Mouse (Mus musculus) MEL (cell line): Measurements from ENCODE around the gene Mrps34. TPM values are rescaled to one million over a fixed set of nuclear protein-coding genes. Genes with fewer than 3 reads are reported as not detected.

ENCODE experiments used
- DNase-seq: peaks from one replicate; pipeline ENCODE4 v3.0.0; 2011; ENCODE audit warnings: low read depth, low spot score
- H3K27ac ChIP-seq: 2 replicates; pipeline ENCODE4 v1.5.1; 2012; ENCODE audit warnings: low read depth, mild to moderate bottlenecking, control low read depth, low read length, moderate library complexity; ENCODE audit not compliant: control insufficient read depth
- H3K27me3 ChIP-seq, 2 experiments: fragments of 150-350 bp in 1 of 2; sonication (generic) in 1 of 2; 2 replicates each; pipeline ENCODE4 v1.6.1; 2012; ENCODE audit warnings: low read length in 2 of 2, mild to moderate bottlenecking in 2 of 2, improper control_type of control experiment in 1 of 2, moderate library complexity in 1 of 2; ENCODE audit not compliant: insufficient read depth in 2 of 2, control insufficient read depth in 1 of 2
- H3K36me3 ChIP-seq, 2 experiments: 2 replicates each; pipeline ENCODE4 v1.6.1; 2012 to 2014; ENCODE audit warnings: low read length in 2 of 2, improper control_type of control experiment in 1 of 2, inconsistent platforms in 1 of 2, mild to moderate bottlenecking in 1 of 2; ENCODE audit not compliant: insufficient read depth in 2 of 2, control insufficient read depth in 1 of 2
- H3K4me1 ChIP-seq, 2 experiments: fragments of 150-350 bp in 1 of 2; sonication (generic) in 1 of 2; 2 replicates each; pipeline ENCODE4 v1.6.1; 2012; ENCODE audit warnings: low read length in 2 of 2, improper control_type of control experiment in 1 of 2, mild to moderate bottlenecking in 1 of 2; ENCODE audit not compliant: insufficient read depth in 2 of 2, control insufficient read depth in 1 of 2
- H3K4me3 ChIP-seq, 2 experiments: fragments of 150-350 bp in 1 of 2; sonication (generic) in 1 of 2; 2 replicates each; pipeline ENCODE4 v1.5.1; 2012; ENCODE audit warnings: low read depth in 2 of 2, low read length in 2 of 2, mild to moderate bottlenecking in 2 of 2, moderate library complexity in 2 of 2, control low read depth in 1 of 2, improper control_type of control experiment in 1 of 2; ENCODE audit not compliant: control insufficient read depth in 1 of 2, insufficient read depth in 1 of 2
- H3K79me2 ChIP-seq: 2 replicates; pipeline ENCODE4 v1.6.1; 2012; ENCODE audit warnings: mild to moderate bottlenecking, low read length, moderate library complexity; ENCODE audit not compliant: control insufficient read depth, poor library complexity, insufficient read depth
- H3K9ac ChIP-seq: 2 replicates; pipeline ENCODE4 v1.6.1; 2012; ENCODE audit warnings: low read depth, mild to moderate bottlenecking, control low read depth, low read length, moderate library complexity; ENCODE audit not compliant: control insufficient read depth, poor library complexity, severe bottlenecking
- H3K9me3 ChIP-seq: fragments of 150-350 bp; sonication (generic); replicated peaks from 2 replicates; pipeline ENCODE4 v1.6.1; 2012; ENCODE audit warnings: mild to moderate bottlenecking, low read length, improper control_type of control experiment, moderate library complexity; ENCODE audit not compliant: insufficient read depth
- BHLHE40 ChIP-seq: IDR thresholded peaks from 2 replicates; pipeline ENCODE4 v1.6.1; 2012; ENCODE audit warnings: low read depth, mild to moderate bottlenecking, inconsistent platforms, low read length, improper control_type of control experiment, borderline replicate concordance
- CTCF ChIP-seq, 3 experiments: IDR thresholded peaks in 2 of 3; conservative IDR thresholded peaks in 1 of 3; 2 replicates each; pipeline ENCODE4 v1.5.1; 2011 to 2012; ENCODE audit warnings: low read length in 3 of 3, low read depth in 2 of 3, mild to moderate bottlenecking in 2 of 3, improper control_type of control experiment in 1 of 3, inconsistent platforms in 1 of 3, mixed read lengths in 1 of 3, moderate library complexity in 1 of 3; ENCODE audit not compliant: control insufficient read depth in 1 of 3, insufficient read depth in 1 of 3, poor library complexity in 1 of 3, severe bottlenecking in 1 of 3
- E2F4 ChIP-seq: IDR thresholded peaks from 2 replicates; pipeline ENCODE4 v1.6.1; 2011; ENCODE audit warnings: low read depth, low read length, improper control_type of control experiment, borderline replicate concordance
- ELF1 ChIP-seq: IDR thresholded peaks from 2 replicates; pipeline ENCODE4 v1.6.1; 2014; ENCODE audit warnings: low read depth, mild to moderate bottlenecking, inconsistent platforms, low read length, improper control_type of control experiment, moderate library complexity
- EP300 ChIP-seq, 2 experiments: IDR thresholded peaks; 2 replicates each; pipeline ENCODE4 v1.6.1; 2011; ENCODE audit warnings: improper control_type of control experiment in 2 of 2, low read length in 2 of 2, low read depth in 1 of 2, mild to moderate bottlenecking in 1 of 2
- GABPA ChIP-seq: IDR thresholded peaks from 2 replicates; pipeline ENCODE4 v1.6.1; 2012; ENCODE audit warnings: low read depth, mild to moderate bottlenecking, inconsistent platforms, low read length, improper control_type of control experiment, moderate library complexity
- GATA1 ChIP-seq: IDR thresholded peaks from 2 replicates; pipeline ENCODE4 v1.6.1; 2011; ENCODE audit warnings: low read depth, low read length, improper control_type of control experiment
- JUND ChIP-seq: IDR thresholded peaks from 2 replicates; pipeline ENCODE4 v1.6.1; 2011; ENCODE audit warnings: low read depth, mild to moderate bottlenecking, improper control_type of control experiment, low read length
- KAT2A ChIP-seq: conservative IDR thresholded peaks from 2 replicates; pipeline ENCODE4 v1.6.1; 2012; ENCODE audit warnings: low read depth, low read length, improper control_type of control experiment, inconsistent platforms
- MAFK ChIP-seq: IDR thresholded peaks from 2 replicates; pipeline ENCODE4 v1.6.1; 2011; ENCODE audit warnings: low read depth, mild to moderate bottlenecking, low read length, improper control_type of control experiment, borderline replicate concordance
- MAX ChIP-seq: IDR thresholded peaks from 2 replicates; pipeline ENCODE4 v1.6.1; 2011; ENCODE audit warnings: low read length, improper control_type of control experiment
- MAZ ChIP-seq: IDR thresholded peaks from 2 replicates; pipeline ENCODE4 v1.6.1; 2012; ENCODE audit warnings: low read depth, mild to moderate bottlenecking, inconsistent platforms, low read length, improper control_type of control experiment
- MEF2A ChIP-seq: IDR thresholded peaks from 2 replicates; pipeline ENCODE4 v1.6.1; 2014; ENCODE audit warnings: low read depth, mild to moderate bottlenecking, inconsistent platforms, low read length, improper control_type of control experiment; ENCODE audit not compliant: poor library complexity, insufficient replicate concordance, severe bottlenecking; ENCODE audit errors: extremely low read depth
- MXI1 ChIP-seq: IDR thresholded peaks from 2 replicates; pipeline ENCODE4 v1.6.1; 2011; ENCODE audit warnings: mild to moderate bottlenecking, low read depth, low read length, improper control_type of control experiment
- MYB ChIP-seq: IDR thresholded peaks from 2 replicates; pipeline ENCODE4 v1.6.1; 2011; ENCODE audit warnings: mild to moderate bottlenecking, low read depth, low read length, improper control_type of control experiment
- MYC ChIP-seq: IDR thresholded peaks from 2 replicates; pipeline ENCODE4 v1.6.1; 2011; ENCODE audit warnings: low read depth, mild to moderate bottlenecking, low read length, improper control_type of control experiment, moderate library complexity
- NRF1 ChIP-seq: IDR thresholded peaks from 2 replicates; pipeline ENCODE4 v1.6.1; 2014; ENCODE audit warnings: low read depth, mild to moderate bottlenecking, inconsistent platforms, low read length, improper control_type of control experiment, moderate library complexity; ENCODE audit not compliant: poor library complexity, insufficient read depth, severe bottlenecking
- POLR2A ChIP-seq, 2 experiments: IDR thresholded peaks; 2 replicates each; pipeline ENCODE4 v1.6.1; 2011 to 2012; ENCODE audit warnings: low read length in 2 of 2, mild to moderate bottlenecking in 2 of 2, control low read depth in 1 of 2, improper control_type of control experiment in 1 of 2, low read depth in 1 of 2, moderate library complexity in 1 of 2; ENCODE audit not compliant: control insufficient read depth in 1 of 2, insufficient read depth in 1 of 2, poor library complexity in 1 of 2
- POLR2AphosphoS2 ChIP-seq: IDR thresholded peaks from 2 replicates; pipeline ENCODE4 v1.6.1; 2011; ENCODE audit warnings: low read length, improper control_type of control experiment
- POLR2AphosphoS5 ChIP-seq: IDR thresholded peaks from 2 replicates; pipeline ENCODE4 v1.6.1; 2012; ENCODE audit warnings: low read depth, borderline replicate concordance, mild to moderate bottlenecking, inconsistent platforms, low read length, moderate library complexity, mixed read lengths
- RAD21 ChIP-seq: IDR thresholded peaks from 2 replicates; pipeline ENCODE4 v1.6.1; 2011; ENCODE audit warnings: mild to moderate bottlenecking, low read depth, low read length, improper control_type of control experiment
- RCOR1 ChIP-seq: IDR thresholded peaks from 2 replicates; pipeline ENCODE4 v1.6.1; 2012; ENCODE audit warnings: low read depth, mild to moderate bottlenecking, inconsistent platforms, low read length, improper control_type of control experiment
- SMC3 ChIP-seq: IDR thresholded peaks from 2 replicates; pipeline ENCODE4 v1.6.1; 2011; ENCODE audit warnings: low read depth, low read length, improper control_type of control experiment
- TCF12 ChIP-seq: IDR thresholded peaks from 2 replicates; pipeline ENCODE4 v1.6.1; 2014; ENCODE audit warnings: low read depth, mild to moderate bottlenecking, inconsistent platforms, low read length, improper control_type of control experiment, moderate library complexity
- UBTF ChIP-seq: IDR thresholded peaks from 2 replicates; pipeline ENCODE4 v1.6.1; 2012; ENCODE audit warnings: low read depth, mild to moderate bottlenecking, inconsistent platforms, low read length, improper control_type of control experiment, moderate library complexity, borderline replicate concordance; ENCODE audit not compliant: insufficient read depth
- USF2 ChIP-seq, 2 experiments: IDR thresholded peaks; 2 replicates each; pipeline ENCODE4 v1.6.1; 2011 to 2012; ENCODE audit warnings: improper control_type of control experiment in 2 of 2, low read length in 2 of 2, borderline replicate concordance in 1 of 2, inconsistent platforms in 1 of 2, low read depth in 1 of 2, mild to moderate bottlenecking in 1 of 2; ENCODE audit not compliant: insufficient read depth in 1 of 2
- ZC3H11A ChIP-seq: IDR thresholded peaks from 2 replicates; pipeline ENCODE4 v1.6.1; 2012; ENCODE audit warnings: low read depth, mild to moderate bottlenecking, inconsistent platforms, low read length, improper control_type of control experiment
- ZMIZ1 ChIP-seq: IDR thresholded peaks from 2 replicates; pipeline ENCODE4 v1.6.1; 2012; ENCODE audit warnings: low read depth, mild to moderate bottlenecking, inconsistent platforms, low read length, improper control_type of control experiment, moderate library complexity
- ZNF384 ChIP-seq: IDR thresholded peaks from 2 replicates; pipeline ENCODE4 v1.6.1; 2012; ENCODE audit warnings: low read depth, mild to moderate bottlenecking, inconsistent platforms, low read length, improper control_type of control experiment
- polyA plus RNA-seq, 2 experiments: library from polyadenylated mRNA; stranded (reverse) in 1 of 2; unstranded in 1 of 2; fragments of >175 nt in 1 of 2; fragments of >200 nt in 1 of 2; gene quantifications; 2 replicates each; pipeline versions ENCODE4 v1.2.1 to v1.2.4; 2012; ENCODE audit warnings: low replicate concordance in 2 of 2, low read depth in 1 of 2; ENCODE audit not compliant: insufficient read length in 2 of 2, insufficient read depth in 1 of 2, missing spikeins in 1 of 2
- total RNA-seq: library from RNA; depleted of rRNA; stranded (reverse); fragments of 300-350 nt; gene quantifications from 2 replicates; pipeline ENCODE4 v1.2.3, GENCODE M21; 2012

Mrps34 gene
- total and polyA plus RNA-seq, 3 experiments: 74.8 to 82.0 TPM; not detected in 1

DNA sequence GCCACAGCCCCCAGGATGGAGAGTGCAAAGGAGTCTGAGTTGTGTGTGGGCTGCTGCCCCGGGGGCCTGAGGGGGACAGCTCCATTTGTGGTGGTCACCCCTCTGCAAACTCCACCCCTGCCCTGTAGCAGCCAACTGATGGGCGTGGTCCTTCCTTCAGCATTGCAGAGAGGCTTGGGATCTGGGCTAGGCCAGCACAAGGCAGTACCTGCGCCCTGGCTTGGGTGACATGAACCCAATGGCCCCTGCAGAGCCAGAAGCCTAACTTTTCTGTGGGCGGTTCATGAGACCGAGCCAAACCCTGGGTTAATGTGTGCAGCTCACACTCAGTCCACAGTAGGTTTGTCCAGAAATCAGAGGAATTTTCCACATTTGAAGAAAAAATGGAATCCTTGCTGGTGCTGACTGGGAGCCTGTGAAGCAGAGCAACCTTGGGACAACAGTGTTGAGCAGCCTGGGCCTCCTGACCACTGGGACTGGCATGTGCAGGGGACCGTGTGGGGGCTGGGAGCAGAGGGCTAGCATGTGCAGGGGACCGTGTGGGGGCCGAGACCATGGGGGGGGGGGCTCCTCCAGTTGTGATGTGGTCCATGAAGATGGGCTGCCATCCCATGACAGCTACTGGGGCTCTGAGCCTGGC lies 37.0 kb upstream of the Mrps34 start:
- H3K27me3 ChIP-seq: no peaks in the 10 kb centered on the region
- no peaks in the 10 kb centered on the region for H3K9me3 ChIP-seq
- peaks cover 0 to 11% of the 10 kb centered on the region in 2 experiments; a peak in 2 of 4 replicates for H3K36me3 ChIP-seq
- no peaks in the 10 kb centered on the region for H3K79me2 ChIP-seq
- H3K4me3 ChIP-seq: no peak overlapping the region
- DNase-seq: no peak
- TF ChIP-seq SMC3 (no peak), JUND (no peak), ZNF384 (no peak), KAT2A (no peak), EP300 (IDR thresholded peaks at IDR 0.05; ENCODE audit: low read depth in 1 of 2, low read length in 2 of 2) (no peak), GABPA (no peak), MYC (no peak), ELF1 (no peak), MYB (no peak)
- TF ChIP-seq, all 39 proteins: peak for 0
- no peak overlapping the region for H3K27ac ChIP-seq
- peaks cover 4 to 16% of the 10 kb centered on the region in 2 experiments for H3K4me1 ChIP-seq
- H3K9ac ChIP-seq: no peak overlapping the region

- peak; percentile 86 for DNase-seq
- H3K9ac ChIP-seq: no peak overlapping the region
- no peak overlapping the region for H3K4me3 ChIP-seq
- H3K36me3 ChIP-seq: peaks cover 0 to 11% of the 10 kb centered on the region in 2 experiments; a peak in 2 of 4 replicates
- peaks cover 4 to 16% of the 10 kb centered on the region in 2 experiments for H3K4me1 ChIP-seq
- no peaks in the 10 kb centered on the region for H3K79me2 ChIP-seq
- no peaks in the 10 kb centered on the region for H3K27me3 ChIP-seq
- no peaks in the 10 kb centered on the region for H3K9me3 ChIP-seq
- H3K27ac ChIP-seq: no peak overlapping the region
- no peak for TF ChIP-seq UBTF
- peak; percentile 48; the same call in 1 of the 2 replicates for TF ChIP-seq ELF1
- no peak for TF ChIP-seq MAZ
- no peak for TF ChIP-seq ZMIZ1
- 0 out of 2 replicates have a peak, but pooled peaks have one; percentile 23 for TF ChIP-seq POLR2AphosphoS2
- TF ChIP-seq MAX: no peak
- TF ChIP-seq GATA1: peak; percentile 56; the same call in 1 of the 2 replicates
- peak; percentile 56 for TF ChIP-seq NRF1
- no peak for TF ChIP-seq KAT2A
- TF ChIP-seq E2F4: no peak
- no peak; the same call in 1 of the 2 replicates for TF ChIP-seq MAFK
- no peak for TF ChIP-seq ZC3H11A
- peak; percentile 50 for TF ChIP-seq MXI1
- TF ChIP-seq RAD21: no peak
- no peak for TF ChIP-seq ZNF384
- TF ChIP-seq POLR2AphosphoS5: no peak
- TF ChIP-seq POLR2A (IDR thresholded peaks at IDR 0.05; ENCODE audit: control insufficient read depth in 1 of 2, insufficient read depth in 1 of 2, low read depth in 1 of 2, low read length in 2 of 2, poor library complexity in 1 of 2): no peak
- TF ChIP-seq BHLHE40: no peak
- no peak for TF ChIP-seq CTCF (IDR thresholded peaks at IDR 0.05 in 2 of 3, conservative IDR thresholded peaks at IDR 0.05 in 1 of 3; ENCODE audit: control insufficient read depth in 1 of 3, insufficient read depth in 1 of 3, low read depth in 2 of 3, low read length in 3 of 3, poor library complexity in 1 of 3, severe bottlenecking in 1 of 3)
- no peak; the same call in 1 of the 2 replicates for TF ChIP-seq RCOR1
- no peak for TF ChIP-seq MEF2A
- no peak for TF ChIP-seq GABPA
- TF ChIP-seq USF2 (IDR thresholded peaks at IDR 0.05; ENCODE audit: borderline replicate concordance in 1 of 2, insufficient read depth in 1 of 2, low read depth in 1 of 2, low read length in 2 of 2): no peak
- TF ChIP-seq TCF12: peak; percentile 94
- TF ChIP-seq EP300 (IDR thresholded peaks at IDR 0.05; ENCODE audit: low read depth in 1 of 2, low read length in 2 of 2): peak; percentile 74 to 93
- TF ChIP-seq MYB: no peak
These were observed 35.9 kb upstream of the Mrps34 start for GRCm38 (mm10) chr17:24858967-24859366.
